Mouse (Mus musculus): ENCODE data around the gene Gm4922. TPM values are rescaled to one million over a fixed set of nuclear protein-coding genes. Genes with fewer than 3 reads are reported as not detected.

The Gm4922 gene
- polyA plus RNA-seq (2014; fragmentation: Nextera tagmentation; extraction: Ambion mirVana) = not detected in 2 replicates

DNA sequence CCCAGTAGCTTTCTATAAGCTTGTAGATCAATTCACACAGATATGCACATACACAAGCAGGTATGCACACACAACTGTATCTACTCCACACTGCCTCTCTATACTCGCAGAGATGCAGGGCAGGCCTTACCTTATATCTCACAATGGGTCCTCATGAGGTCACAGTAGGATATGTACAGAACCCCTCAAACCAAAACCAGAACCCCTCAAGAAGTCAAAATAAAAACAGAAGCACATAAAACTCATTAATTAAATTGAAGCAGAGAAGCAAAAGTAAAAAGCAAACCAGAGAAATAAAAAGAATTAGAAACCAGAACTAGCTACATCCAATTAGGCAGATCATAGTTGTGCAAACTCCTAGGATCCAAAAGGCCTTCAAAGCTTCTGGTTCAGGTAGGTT, at the start of gene Gm4922:
TSS of gene Gm4922 (minus strand) at position 101 of the 400 bp plus-strand sequence.
- 91% methylated on average over 1 of the region's 1 CpGs for WGBS

DNA sequence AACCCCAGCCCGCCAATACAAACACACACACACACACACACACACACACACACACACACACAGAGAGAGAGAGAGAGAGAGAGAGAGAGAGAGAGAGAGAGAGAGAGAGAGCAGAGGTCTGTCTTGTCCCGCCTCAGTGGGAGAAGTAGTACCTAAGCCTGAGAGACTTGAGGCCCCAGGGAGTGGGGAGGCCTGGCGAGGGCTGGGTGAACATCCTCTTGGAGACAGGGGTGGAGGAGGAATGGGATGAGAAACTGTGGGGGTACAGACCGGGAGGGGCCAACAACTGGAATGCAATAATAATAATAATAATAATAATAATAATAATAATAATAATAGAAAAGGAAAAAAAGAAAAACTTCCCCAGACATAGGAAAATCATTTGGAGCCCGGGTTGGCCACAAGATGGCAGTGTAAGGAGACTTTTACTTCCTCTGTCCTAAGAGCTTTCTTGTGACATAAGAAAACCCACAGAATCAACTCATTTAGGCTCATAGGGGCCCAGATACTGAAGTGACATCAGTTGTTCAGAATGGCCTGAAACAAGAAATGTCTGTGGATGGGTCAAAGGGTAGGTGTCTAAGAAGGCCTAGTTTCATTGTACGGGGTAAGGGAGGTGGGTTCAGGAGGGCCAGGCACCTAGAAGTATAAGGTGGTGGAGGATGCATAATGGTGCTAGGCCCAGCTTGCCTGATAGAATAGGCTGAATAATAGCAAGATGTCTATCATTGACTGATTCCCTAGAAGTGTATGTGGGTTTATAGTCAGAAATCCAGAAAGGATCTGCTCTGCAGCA, 49.3 kb upstream of the Gm4922 start:
- Histone ChIP-seq H3K9ac (ENCODE audit: low read length) (no peak overlapping the region), H3K4me2 (ENCODE audit: low read depth, severe bottlenecking) (no peak overlapping the region), H3K9me3 (ENCODE audit: control insufficient read depth, low read length) (no peaks in the 10 kb centered on the region), H3K4me3 (ENCODE audit: low read depth, low read length) (no peak overlapping the region), H3K4me1 (ENCODE audit: control insufficient read depth, insufficient read depth, low read length) (no peaks in the 10 kb centered on the region), H3K36me3 (ENCODE audit: control insufficient read depth, insufficient read depth, low read length) (no peaks in the 10 kb centered on the region), H3K27ac (replicated peaks; ENCODE audit: low read depth, low read length) (no peak overlapping the region), H3K27me3 (ENCODE audit: control insufficient read depth, insufficient read depth, low read length) (no peaks in the 10 kb centered on the region)
- ATAC-seq (ENCODE audit: insufficient number of reproducible peaks, low FRiP score, low TSS enrichment, low read depth) (no peak), DNase-seq (ENCODE audit: low spot score) (peak; percentile 29)
- WGBS = 59% methylated on average over 6 of the region's 6 CpGs

More for the DNA sequence above, at the start of gene Gm4922:
- no peak within 1 kb of the TSS for H3K4me2 ChIP-seq (ENCODE audit: low read depth, severe bottlenecking)
- DNase-seq (ENCODE audit: low spot score) = no peak
- no peak within 1 kb of the TSS for H3K27ac ChIP-seq (replicated peaks; ENCODE audit: low read depth, low read length)
- no peak within 1 kb of the TSS for H3K4me3 ChIP-seq (ENCODE audit: low read depth, low read length)
- no peaks in the 10 kb centered on the region for H3K36me3 ChIP-seq (ENCODE audit: control insufficient read depth, insufficient read depth, low read length)
- no peak within 1 kb of the TSS for H3K9ac ChIP-seq (ENCODE audit: low read length)
- no peak for ATAC-seq (ENCODE audit: insufficient number of reproducible peaks, low FRiP score, low TSS enrichment, low read depth)
- no peaks in the 10 kb centered on the region for H3K27me3 ChIP-seq (ENCODE audit: control insufficient read depth, insufficient read depth, low read length)
- H3K4me1 ChIP-seq (ENCODE audit: control insufficient read depth, insufficient read depth, low read length) = no peaks in the 10 kb centered on the region
- no peaks in the 10 kb centered on the region for H3K9me3 ChIP-seq (ENCODE audit: control insufficient read depth, low read length)

DNA sequence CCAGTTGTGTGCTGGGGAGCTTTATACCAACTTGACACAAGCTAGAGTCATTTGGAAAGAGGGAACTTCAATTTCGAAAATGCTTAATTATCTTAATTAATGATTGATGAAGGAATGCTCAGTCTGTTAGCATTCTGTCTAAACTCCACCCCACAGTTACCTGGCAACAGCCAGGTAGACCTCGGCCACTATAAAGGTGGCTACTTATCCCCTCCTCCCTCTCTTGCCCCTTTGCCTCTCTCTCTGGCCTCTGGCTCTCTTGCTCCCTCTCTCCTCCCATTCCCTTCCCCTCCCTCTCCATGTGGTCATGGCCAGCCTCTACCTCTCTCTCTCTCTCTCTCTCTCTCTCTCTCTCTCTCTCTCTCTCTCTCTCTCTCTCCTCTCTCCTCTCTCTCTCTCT, 47.8 kb upstream of the Gm4922 start:
- DNase-seq (ENCODE audit: low spot score) (no peak), ATAC-seq (ENCODE audit: insufficient number of reproducible peaks, low FRiP score, low TSS enrichment, low read depth) (no peak)
- Histone ChIP-seq H3K4me3 (ENCODE audit: low read depth, low read length) (no peak overlapping the region), H3K9me3 (ENCODE audit: control insufficient read depth, low read length) (no peaks in the 10 kb centered on the region), H3K4me1 (ENCODE audit: control insufficient read depth, insufficient read depth, low read length) (no peaks in the 10 kb centered on the region), H3K9ac (ENCODE audit: low read length) (no peak overlapping the region), H3K27ac (replicated peaks; ENCODE audit: low read depth, low read length) (no peak overlapping the region), H3K4me2 (ENCODE audit: low read depth, severe bottlenecking) (no peak overlapping the region), H3K27me3 (ENCODE audit: control insufficient read depth, insufficient read depth, low read length) (no peaks in the 10 kb centered on the region), H3K36me3 (ENCODE audit: control insufficient read depth, insufficient read depth, low read length) (no peaks in the 10 kb centered on the region)
- 59% methylated on average over 2 of the region's 2 CpGs for WGBS

DNA sequence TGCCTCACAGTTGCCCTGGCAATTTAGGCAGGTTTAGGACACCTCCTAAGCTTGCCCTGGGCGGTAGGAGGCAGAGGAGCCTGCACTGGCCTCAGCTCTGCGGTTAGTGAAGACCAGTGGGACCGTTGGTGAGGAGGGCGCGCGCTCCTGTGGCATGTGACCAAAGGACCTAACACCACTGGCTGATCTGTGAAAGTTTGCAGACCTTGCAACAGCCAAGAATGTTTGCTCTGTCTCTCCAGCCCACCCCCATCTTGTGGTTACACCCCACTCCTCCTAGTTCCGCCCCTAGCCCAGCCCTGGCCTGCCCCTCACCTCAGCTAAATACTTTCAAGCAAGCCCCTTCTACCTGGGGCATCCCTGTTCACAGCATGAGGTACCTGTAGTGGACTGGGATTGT, 45.2 kb upstream of the Gm4922 start:
- no peak overlapping the region for H3K4me2 ChIP-seq (ENCODE audit: low read depth, severe bottlenecking)
- H3K36me3 ChIP-seq (ENCODE audit: control insufficient read depth, insufficient read depth, low read length) = no peaks in the 10 kb centered on the region
- H3K4me3 ChIP-seq (ENCODE audit: low read depth, low read length) = no peak overlapping the region
- ATAC-seq (ENCODE audit: insufficient number of reproducible peaks, low FRiP score, low TSS enrichment, low read depth) = no peak
- H3K9me3 ChIP-seq (ENCODE audit: control insufficient read depth, low read length) = no peaks in the 10 kb centered on the region
- DNase-seq (ENCODE audit: low spot score) = no peak
- no peaks in the 10 kb centered on the region for H3K4me1 ChIP-seq (ENCODE audit: control insufficient read depth, insufficient read depth, low read length)
- 47% methylated on average over 7 of the region's 7 CpGs for WGBS
- no peaks in the 10 kb centered on the region for H3K27me3 ChIP-seq (ENCODE audit: control insufficient read depth, insufficient read depth, low read length)
- H3K9ac ChIP-seq (ENCODE audit: low read length) = no peak overlapping the region
- no peak overlapping the region for H3K27ac ChIP-seq (replicated peaks; ENCODE audit: low read depth, low read length)

DNA sequence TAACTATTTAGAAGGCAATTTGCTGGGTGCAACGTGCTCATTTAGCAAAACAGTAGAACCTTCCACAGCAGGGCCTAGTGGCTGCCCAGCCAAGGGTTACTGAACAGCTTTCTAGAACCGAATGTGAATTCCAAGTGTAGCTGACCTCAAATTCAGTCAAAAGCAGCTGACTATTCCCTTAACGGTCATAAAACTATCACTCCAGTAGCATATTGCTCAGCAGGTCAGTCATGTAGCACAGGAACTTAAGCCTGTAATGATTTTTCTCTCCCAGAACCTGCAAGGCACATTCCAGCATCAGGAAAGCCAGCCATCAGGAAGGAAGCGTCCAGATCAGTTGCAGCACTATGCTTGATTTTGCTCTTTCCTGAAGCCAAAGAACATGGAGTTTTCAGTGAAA, 43.8 kb upstream of the Gm4922 start:
- no peak overlapping the region for H3K4me3 ChIP-seq (ENCODE audit: low read depth, low read length)
- H3K4me2 ChIP-seq (ENCODE audit: low read depth, severe bottlenecking) = no peak overlapping the region

DNA sequence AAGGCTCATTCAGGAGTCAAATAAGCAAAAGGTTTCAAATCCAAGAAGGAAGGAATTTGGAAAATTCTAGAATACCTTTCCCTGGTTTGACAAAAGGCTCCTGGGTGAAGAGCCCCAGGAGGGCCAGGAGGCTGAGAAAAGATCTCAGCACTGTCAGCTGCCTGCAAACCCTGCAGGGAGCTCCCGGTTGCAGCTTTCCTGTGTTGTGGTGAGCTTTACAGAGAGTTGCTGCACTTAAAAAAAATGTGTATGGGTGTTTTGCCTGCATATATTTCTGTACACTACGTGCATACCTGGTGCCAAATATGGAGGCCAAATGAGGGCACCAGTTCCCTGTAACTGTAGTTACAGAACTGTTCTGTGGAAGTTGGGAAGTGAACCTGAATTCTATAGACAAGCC, 41.3 kb upstream of the Gm4922 start:
- Histone ChIP-seq H3K4me1 (ENCODE audit: control insufficient read depth, insufficient read depth, low read length) (no peaks in the 10 kb centered on the region), H3K9me3 (ENCODE audit: control insufficient read depth, low read length) (no peaks in the 10 kb centered on the region), H3K4me2 (ENCODE audit: low read depth, severe bottlenecking) (no peak overlapping the region), H3K27me3 (ENCODE audit: control insufficient read depth, insufficient read depth, low read length) (no peaks in the 10 kb centered on the region), H3K4me3 (ENCODE audit: low read depth, low read length) (no peak overlapping the region), H3K9ac (ENCODE audit: low read length) (no peak overlapping the region), H3K27ac (replicated peaks; ENCODE audit: low read depth, low read length) (no peak overlapping the region), H3K36me3 (ENCODE audit: control insufficient read depth, insufficient read depth, low read length) (no peaks in the 10 kb centered on the region)
- ATAC-seq (ENCODE audit: insufficient number of reproducible peaks, low FRiP score, low TSS enrichment, low read depth) = no peak
- WGBS = 59% methylated on average over 2 of the region's 2 CpGs
- DNase-seq (ENCODE audit: low spot score) = no peak

More for the DNA sequence above, 43.8 kb upstream of the Gm4922 start:
- H3K4me1 ChIP-seq (ENCODE audit: control insufficient read depth, insufficient read depth, low read length) = no peaks in the 10 kb centered on the region
- ATAC-seq (ENCODE audit: insufficient number of reproducible peaks, low FRiP score, low TSS enrichment, low read depth) = no peak
- H3K9ac ChIP-seq (ENCODE audit: low read length) = no peak overlapping the region
- WGBS = 66% methylated on average over 4 of the region's 4 CpGs
- no peak overlapping the region for H3K27ac ChIP-seq (replicated peaks; ENCODE audit: low read depth, low read length)
- DNase-seq (ENCODE audit: low spot score) = no peak
- no peaks in the 10 kb centered on the region for H3K36me3 ChIP-seq (ENCODE audit: control insufficient read depth, insufficient read depth, low read length)
- no peaks in the 10 kb centered on the region for H3K27me3 ChIP-seq (ENCODE audit: control insufficient read depth, insufficient read depth, low read length)
- no peaks in the 10 kb centered on the region for H3K9me3 ChIP-seq (ENCODE audit: control insufficient read depth, low read length)

DNA sequence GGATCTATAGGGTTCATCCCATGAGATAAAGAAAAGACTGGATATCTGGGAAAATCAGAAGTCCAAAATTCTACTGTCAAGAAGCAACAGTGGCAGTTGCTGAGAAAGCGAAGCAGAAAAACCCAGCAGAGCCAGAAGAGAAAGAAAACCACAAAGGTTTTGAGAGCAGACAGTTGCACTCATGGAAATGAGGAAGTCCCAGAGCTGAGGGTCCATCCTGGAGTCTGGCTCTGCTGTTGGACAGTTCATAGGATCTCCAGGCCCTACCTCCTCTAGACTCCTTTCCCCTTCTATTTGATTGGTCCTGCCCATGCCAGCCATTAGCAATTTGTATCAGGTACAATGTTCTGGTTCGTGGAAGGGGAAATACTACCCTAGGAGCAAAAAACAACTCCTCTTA, 39.5 kb upstream of the Gm4922 start:
- Histone ChIP-seq H3K4me2 (ENCODE audit: low read depth, severe bottlenecking) (no peak overlapping the region), H3K27me3 (ENCODE audit: control insufficient read depth, insufficient read depth, low read length) (no peaks in the 10 kb centered on the region), H3K4me1 (ENCODE audit: control insufficient read depth, insufficient read depth, low read length) (no peaks in the 10 kb centered on the region), H3K4me3 (ENCODE audit: low read depth, low read length) (no peak overlapping the region), H3K9me3 (ENCODE audit: control insufficient read depth, low read length) (no peaks in the 10 kb centered on the region), H3K27ac (replicated peaks; ENCODE audit: low read depth, low read length) (no peak overlapping the region), H3K9ac (ENCODE audit: low read length) (no peak overlapping the region), H3K36me3 (ENCODE audit: control insufficient read depth, insufficient read depth, low read length) (no peaks in the 10 kb centered on the region)
- ATAC-seq (ENCODE audit: insufficient number of reproducible peaks, low FRiP score, low TSS enrichment, low read depth) = no peak
- 86% methylated on average over 2 of the region's 2 CpGs for WGBS
- no peak for DNase-seq (ENCODE audit: low spot score)

DNA sequence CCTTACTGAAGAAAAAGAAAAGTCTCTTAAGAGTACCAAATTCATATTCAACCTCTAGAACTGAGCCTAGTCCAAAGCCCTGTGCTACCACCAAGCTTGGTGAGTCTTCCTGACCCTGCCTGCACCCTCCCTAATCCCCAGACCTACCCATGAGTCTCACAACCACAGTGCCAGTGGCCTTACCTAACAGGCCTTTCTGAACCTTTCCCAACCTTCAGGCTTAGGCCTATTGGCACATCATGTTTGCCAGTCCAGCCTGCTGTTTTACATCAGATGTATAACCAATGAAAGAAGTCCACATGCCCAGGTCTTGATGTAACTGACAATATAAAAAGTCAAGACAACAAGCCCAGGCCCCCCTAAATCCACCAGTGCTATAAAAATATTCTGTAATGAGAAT, 38.5 kb upstream of the Gm4922 start:
- DNase-seq (ENCODE audit: low spot score) (no peak), ATAC-seq (ENCODE audit: insufficient number of reproducible peaks, low FRiP score, low TSS enrichment, low read depth) (no peak)
- H3K4me1 ChIP-seq (ENCODE audit: control insufficient read depth, insufficient read depth, low read length) = no peaks in the 10 kb centered on the region
- H3K36me3 ChIP-seq (ENCODE audit: control insufficient read depth, insufficient read depth, low read length) = no peaks in the 10 kb centered on the region
- no peak overlapping the region for H3K4me2 ChIP-seq (ENCODE audit: low read depth, severe bottlenecking)
- H3K27me3 ChIP-seq (ENCODE audit: control insufficient read depth, insufficient read depth, low read length) = no peaks in the 10 kb centered on the region
- H3K27ac ChIP-seq (replicated peaks; ENCODE audit: low read depth, low read length) = no peak overlapping the region
- no peak overlapping the region for H3K4me3 ChIP-seq (ENCODE audit: low read depth, low read length)
- H3K9me3 ChIP-seq (ENCODE audit: control insufficient read depth, low read length) = no peaks in the 10 kb centered on the region
- no peak overlapping the region for H3K9ac ChIP-seq (ENCODE audit: low read length)

DNA sequence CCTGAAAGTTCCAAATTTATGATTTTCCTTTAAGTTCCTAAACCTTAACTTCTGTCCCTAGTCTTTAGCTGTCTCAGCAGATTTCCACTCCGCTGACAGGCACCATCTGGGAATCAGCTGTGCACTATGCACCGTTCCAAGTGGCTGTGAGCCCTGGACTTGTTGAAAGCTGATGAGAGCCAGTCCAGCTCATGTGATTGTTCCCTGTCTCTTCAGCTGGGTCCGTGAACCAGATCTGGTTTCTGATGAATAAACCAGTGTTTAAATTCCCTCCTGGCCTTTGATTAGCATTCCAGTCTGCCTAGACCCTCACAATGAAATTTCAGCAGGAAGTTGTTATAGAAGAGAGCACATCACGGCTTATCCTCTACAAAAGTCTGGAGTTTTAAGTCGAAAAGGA, 30.0 kb upstream of the Gm4922 start:
- Histone ChIP-seq H3K27me3 (ENCODE audit: control insufficient read depth, insufficient read depth, low read length) (no peaks in the 10 kb centered on the region), H3K27ac (replicated peaks; ENCODE audit: low read depth, low read length) (no peak overlapping the region), H3K36me3 (ENCODE audit: control insufficient read depth, insufficient read depth, low read length) (no peaks in the 10 kb centered on the region), H3K4me2 (ENCODE audit: low read depth, severe bottlenecking) (no peak overlapping the region), H3K9ac (ENCODE audit: low read length) (no peak overlapping the region), H3K4me3 (ENCODE audit: low read depth, low read length) (no peak overlapping the region), H3K4me1 (ENCODE audit: control insufficient read depth, insufficient read depth, low read length) (0 out of 2 replicates have a peak, but pooled peaks cover 2% of the 10 kb centered on the region), H3K9me3 (ENCODE audit: control insufficient read depth, low read length) (no peaks in the 10 kb centered on the region)
- DNase-seq (ENCODE audit: low spot score) = peak; percentile 54
- 40% methylated on average over 5 of the region's 5 CpGs for WGBS
- ATAC-seq (ENCODE audit: insufficient number of reproducible peaks, low FRiP score, low TSS enrichment, low read depth) = peak; percentile 84; the same call in 1 of the 2 replicates

All from limb, embryonic 11.5 days (tissue).